Mouse (Mus musculus) thymus, adult 2 months (tissue): ENCODE results near the gene Traf1.

Source experiments
- CTCF ChIP-seq: fragments of 200-500 bp; IDR thresholded peaks from 2 replicates; pipeline ENCODE4 v1.5.1; 2012; ENCODE audit warnings: mild to moderate bottlenecking, control low read depth, low read length, moderate library complexity, borderline replicate concordance; ENCODE audit not compliant: control insufficient read depth, poor library complexity, insufficient read depth; ENCODE audit errors: extremely low read depth
- POLR2A ChIP-seq: fragments of 200-500 bp; IDR thresholded peaks from 2 replicates; pipeline ENCODE4 v1.6.1; 2012; ENCODE audit warnings: mild to moderate bottlenecking, low read length, control low read depth, moderate library complexity; ENCODE audit not compliant: control insufficient read depth, poor library complexity, insufficient read depth; ENCODE audit errors: extremely low read depth

DNA sequence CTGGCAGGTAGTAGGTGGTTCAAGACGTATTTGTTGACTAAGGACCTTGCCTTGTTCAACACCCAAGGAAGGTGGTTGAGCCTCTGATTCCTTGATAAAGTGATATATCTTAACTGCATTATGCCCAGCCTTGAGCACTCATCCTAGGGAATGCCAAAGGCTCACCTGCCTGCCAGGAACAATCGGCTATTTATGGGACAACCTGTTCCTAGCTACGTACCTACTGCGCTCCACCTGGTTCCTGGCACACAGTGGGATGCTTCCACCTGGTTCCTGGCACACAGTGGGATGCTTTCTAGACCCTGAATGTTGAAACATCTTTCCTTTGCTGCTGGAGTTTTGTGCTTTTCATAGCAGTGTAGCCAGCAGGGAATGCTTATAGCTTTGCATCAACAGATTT, 51.9 kb downstream of the Traf1 start:
- TF ChIP-seq POLR2A (no peak), CTCF (no peak)
